Mouse (Mus musculus) neural tube, embryonic 14.5 days (tissue): ENCODE data around the gene Ptk6. TPM values are rescaled to one million over a fixed set of nuclear protein-coding genes. Genes with fewer than 3 reads are reported as not detected.
"Not testable (repeated sequence)": the region's sequence is repeated elsewhere in the genome, so short reads cannot be mapped to it uniquely, and the experiment has no call there.

Source experiments
- ATAC-seq: fragments of 200-750 bp; cut with Nextera tagmentation; 2 replicates; pipeline ENCODE4 v1.8.0; 2017; ENCODE audit warnings: low read depth, mild to moderate bottlenecking, moderate TSS enrichment, moderate library complexity
- H3K27ac ChIP-seq: fragments of 300-500 bp; sonication (generic); 2 replicates; pipeline ENCODE4 v1.5.1; 2014; ENCODE audit warnings: low read depth, mild to moderate bottlenecking, control low read depth, low read length, moderate library complexity, mixed read lengths
- H3K27me3 ChIP-seq: fragments of 300-500 bp; sonication (generic); 2 replicates; pipeline ENCODE4 v1.6.1; 2014; ENCODE audit warnings: low read length; ENCODE audit not compliant: control insufficient read depth, insufficient read depth
- H3K36me3 ChIP-seq: fragments of 300-500 bp; sonication (generic); 2 replicates; pipeline ENCODE4 v1.6.1; 2014; ENCODE audit warnings: low read length, mixed read lengths; ENCODE audit not compliant: control insufficient read depth, insufficient read depth
- H3K4me1 ChIP-seq: fragments of 300-500 bp; sonication (generic); 2 replicates; pipeline ENCODE4 v1.6.1; 2014; ENCODE audit warnings: low read length; ENCODE audit not compliant: control insufficient read depth, insufficient read depth
- H3K4me2 ChIP-seq: fragments of 300-500 bp; sonication (generic); 2 replicates; pipeline ENCODE4 v1.6.1; 2014; ENCODE audit warnings: mild to moderate bottlenecking, low read depth, low read length, control low read depth
- H3K4me3 ChIP-seq: fragments of 300-500 bp; sonication (generic); 2 replicates; pipeline ENCODE4 v1.5.1; 2014; ENCODE audit warnings: low read depth, low read length, control low read depth, mixed read lengths
- H3K9ac ChIP-seq: fragments of 300-500 bp; sonication (generic); replicated peaks from 2 replicates; pipeline ENCODE4 v1.6.1; 2014; ENCODE audit warnings: low read depth, mild to moderate bottlenecking, control low read depth, low read length, mixed read lengths
- H3K9me3 ChIP-seq: fragments of 300-500 bp; sonication (generic); 2 replicates; pipeline ENCODE4 v1.6.1; 2016; ENCODE audit warnings: low read length; ENCODE audit not compliant: control insufficient read depth
- WGBS: fragments of 180-500 bp; shearing (Covaris S2); extraction: QIAGEN DNeasy Blood & Tissue Kit; methylation state at CpG from one replicate; pipeline ENCODE4 v1.1.7; 2014; 5-methylcytosine and 5-hydroxymethylcytosine counted together
- polyA plus RNA-seq: library from polyadenylated mRNA; unstranded; fragments of >200 nt; fragmentation: Nextera tagmentation; extraction: Ambion mirVana; gene quantifications from 2 replicates; pipeline ENCODE4 v1.2.1, GENCODE M21; 2014

Gene Ptk6
- polyA plus RNA-seq, 1 experiment from 2014 or later = not detected

DNA sequence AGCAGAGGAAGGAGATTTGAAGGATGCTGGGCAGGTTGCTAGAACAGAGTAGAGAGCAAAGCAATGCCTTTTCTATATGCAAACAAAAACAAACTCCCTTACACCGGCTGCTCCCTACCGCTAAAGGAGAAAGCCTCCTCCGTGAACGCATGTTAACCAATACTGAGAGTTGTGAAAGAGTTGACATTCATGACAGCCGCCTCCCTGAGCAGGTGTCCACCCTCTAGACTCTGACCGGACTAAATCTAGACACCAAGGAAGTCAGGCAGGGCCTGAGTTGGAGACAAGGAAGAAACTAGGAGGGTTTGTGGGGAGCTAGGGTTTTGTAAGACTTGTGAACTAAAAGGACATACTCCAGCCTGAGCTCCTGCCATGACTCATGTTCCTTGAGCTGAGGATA lies 297 bp upstream of the Ptk6 start:
- no peak overlapping the region for H3K27ac ChIP-seq
- no peaks in the 10 kb centered on the region for H3K36me3 ChIP-seq
- no peak for ATAC-seq
- H3K27me3 ChIP-seq = no peaks in the 10 kb centered on the region
- no peaks in the 10 kb centered on the region for H3K4me1 ChIP-seq
- WGBS = 77% methylated on average over 6 of the region's 6 CpGs
- no peak overlapping the region for H3K9ac ChIP-seq
- no peak overlapping the region for H3K4me2 ChIP-seq
- H3K4me3 ChIP-seq = no peak overlapping the region
- no peaks in the 10 kb centered on the region for H3K9me3 ChIP-seq

DNA sequence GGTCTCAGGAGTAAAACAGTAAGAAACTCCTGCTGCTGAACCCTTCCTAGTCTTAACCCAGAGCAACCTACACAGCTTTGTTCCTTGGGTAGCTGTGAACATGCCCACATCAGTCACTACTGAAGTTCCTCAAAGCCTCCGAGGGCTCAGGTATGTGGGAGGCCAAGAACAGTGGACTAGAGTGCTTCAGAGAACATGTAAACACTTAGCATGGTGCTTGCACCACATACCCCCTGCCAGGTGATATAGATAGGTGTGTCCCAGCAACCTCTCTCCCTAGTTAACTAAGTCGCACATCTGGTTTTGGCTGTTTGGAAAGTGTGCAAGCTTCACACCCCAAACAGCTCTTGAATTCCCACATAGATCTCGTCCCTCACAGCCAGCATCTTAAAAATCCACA lies 983 bp downstream of the Ptk6 start:
- no peak overlapping the region for H3K4me2 ChIP-seq
- 79% methylated on average over 3 of the region's 3 CpGs for WGBS
- no peak for ATAC-seq
- no peak overlapping the region for H3K27ac ChIP-seq
- no peaks in the 10 kb centered on the region for H3K36me3 ChIP-seq
- no peak overlapping the region for H3K4me3 ChIP-seq
- no peaks in the 10 kb centered on the region for H3K9me3 ChIP-seq
- no peaks in the 10 kb centered on the region for H3K4me1 ChIP-seq
- H3K27me3 ChIP-seq = no peaks in the 10 kb centered on the region
- H3K9ac ChIP-seq = no peak overlapping the region

DNA sequence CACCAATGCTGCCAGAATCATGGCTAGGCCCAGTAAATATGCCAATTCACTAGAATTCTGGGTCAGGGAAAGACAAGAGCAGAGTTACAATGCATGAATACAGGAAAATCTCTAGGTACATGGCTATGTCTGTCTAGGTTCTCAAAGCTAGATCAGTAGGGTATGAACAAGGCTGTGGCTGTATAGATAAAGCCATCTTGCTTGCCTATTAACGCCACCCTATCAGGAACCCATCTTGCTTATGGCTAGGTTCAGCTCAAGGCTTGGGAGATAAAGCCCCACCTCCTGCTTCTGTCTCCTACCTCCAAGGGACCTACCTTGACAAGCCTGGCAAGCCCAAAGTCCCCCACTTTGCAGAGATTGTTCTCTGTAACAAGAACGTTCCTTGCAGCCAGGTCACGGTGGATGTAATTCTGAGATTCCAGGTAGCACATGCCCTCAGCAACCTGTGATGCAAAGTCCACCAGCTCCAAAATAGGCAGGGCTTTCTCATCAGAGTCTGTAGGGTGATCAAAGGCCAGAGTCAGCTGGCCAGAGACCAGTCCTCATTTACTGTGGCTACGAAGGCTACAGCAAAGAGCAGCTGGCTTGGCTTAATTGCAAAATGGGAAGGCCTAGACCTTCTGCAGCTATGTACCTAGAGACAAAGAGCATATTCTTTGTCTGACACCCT lies 5.8 kb downstream of the Ptk6 start:
- no peak for ATAC-seq
- H3K36me3 ChIP-seq = no peaks in the 10 kb centered on the region
- WGBS = 91% methylated on average over 4 of the region's 4 CpGs

DNA sequence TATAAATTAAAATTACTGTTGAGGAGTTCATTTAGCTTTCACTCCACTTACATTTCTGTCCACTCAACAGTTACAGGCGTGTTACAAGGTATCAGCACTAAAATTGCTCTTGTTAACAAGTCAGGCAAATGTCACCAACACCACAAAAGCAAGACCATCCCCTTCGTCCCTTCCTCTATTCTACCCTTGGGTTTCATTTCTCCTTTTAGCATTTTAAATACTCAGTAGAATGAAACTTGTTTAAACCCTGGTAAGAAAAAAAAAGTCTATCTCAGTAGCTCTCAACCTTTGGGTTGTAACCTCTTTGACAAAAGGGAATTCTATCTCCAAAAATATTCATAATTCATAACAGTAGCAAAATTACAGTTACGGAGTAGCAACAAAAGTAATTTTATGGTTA lies 9.5 kb downstream of the Ptk6 start:
- peaks cover 4% of the 10 kb centered on the region; the same call in 1 of the 2 replicates for H3K4me1 ChIP-seq
- no peak overlapping the region for H3K4me2 ChIP-seq
- no peaks in the 10 kb centered on the region for H3K9me3 ChIP-seq
- 0 out of 2 replicates have a peak, but pooled peaks cover 6% of the 10 kb centered on the region for H3K36me3 ChIP-seq
- H3K4me3 ChIP-seq = no peak overlapping the region
- WGBS = 80% methylated on average over 3 of the region's 3 CpGs
- H3K27me3 ChIP-seq = no peaks in the 10 kb centered on the region
- H3K9ac ChIP-seq = no peak overlapping the region
- ATAC-seq = no peak
- H3K27ac ChIP-seq = no peak overlapping the region

More for the DNA sequence above, 5.8 kb downstream of the Ptk6 start:
- Histone ChIP-seq H3K27ac (no peak overlapping the region), H3K4me2 (no peak overlapping the region), H3K4me3 (no peak overlapping the region), H3K27me3 (no peaks in the 10 kb centered on the region), H3K9ac (no peak overlapping the region), H3K9me3 (no peaks in the 10 kb centered on the region), H3K4me1 (no peaks in the 10 kb centered on the region)

DNA sequence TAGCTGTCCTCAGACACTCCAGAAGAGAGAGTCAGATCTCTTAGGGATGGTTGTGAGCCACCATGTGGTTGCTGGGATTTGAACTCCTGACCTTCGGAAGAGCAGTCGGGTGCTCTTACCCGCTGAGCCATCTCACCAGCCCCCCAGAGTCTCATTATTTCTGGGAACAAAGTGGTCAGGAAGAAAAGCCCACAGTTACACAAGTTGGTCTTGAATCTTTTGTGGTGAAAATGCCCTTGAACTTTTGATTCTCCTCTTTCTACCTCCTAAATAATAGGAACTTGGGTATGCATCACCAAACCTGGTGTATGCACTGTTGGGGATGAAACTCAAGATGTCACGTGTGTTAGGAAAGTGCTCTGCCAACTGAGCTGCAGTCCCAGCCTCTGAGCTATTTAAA lies 10.7 kb downstream of the Ptk6 start:
- Histone ChIP-seq H3K9me3 (no peaks in the 10 kb centered on the region), H3K27me3 (no peaks in the 10 kb centered on the region), H3K4me2 (no peak overlapping the region), H3K4me3 (no peak overlapping the region), H3K27ac (no peak overlapping the region), H3K4me1 (peaks cover 4% of the 10 kb centered on the region; the same call in 1 of the 2 replicates), H3K9ac (no peak overlapping the region), H3K36me3 (0 out of 2 replicates have a peak, but pooled peaks cover 6% of the 10 kb centered on the region)
- 48% methylated on average over 4 of the region's 4 CpGs for WGBS
- ATAC-seq = no peak

DNA sequence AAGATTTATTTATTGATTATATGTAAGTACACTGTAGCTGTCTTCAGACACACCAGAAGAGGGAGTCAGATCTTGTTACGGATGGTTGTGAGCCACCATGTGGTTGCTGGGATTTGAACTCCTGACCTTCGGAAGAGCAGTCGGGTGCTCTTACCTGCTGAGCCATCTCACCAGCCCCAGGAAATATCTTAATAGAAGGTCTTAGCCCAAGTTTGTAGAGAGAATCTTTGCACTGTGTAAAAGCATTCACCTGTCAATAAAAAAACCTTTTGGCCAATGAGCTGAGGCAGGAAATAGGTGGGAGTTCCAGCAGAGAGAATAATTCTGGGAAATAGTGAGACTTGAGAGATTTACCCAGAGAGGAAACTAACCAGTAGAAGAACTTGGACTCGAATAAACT lies 11.2 kb downstream of the Ptk6 start:
- not testable (repeated sequence) for H3K27ac ChIP-seq, H3K4me1 ChIP-seq, ATAC-seq, H3K4me3 ChIP-seq, H3K9me3 ChIP-seq, H3K4me2 ChIP-seq, H3K27me3 ChIP-seq, H3K9ac ChIP-seq, H3K36me3 ChIP-seq
- 86% methylated on average over 4 of the region's 4 CpGs for WGBS

DNA sequence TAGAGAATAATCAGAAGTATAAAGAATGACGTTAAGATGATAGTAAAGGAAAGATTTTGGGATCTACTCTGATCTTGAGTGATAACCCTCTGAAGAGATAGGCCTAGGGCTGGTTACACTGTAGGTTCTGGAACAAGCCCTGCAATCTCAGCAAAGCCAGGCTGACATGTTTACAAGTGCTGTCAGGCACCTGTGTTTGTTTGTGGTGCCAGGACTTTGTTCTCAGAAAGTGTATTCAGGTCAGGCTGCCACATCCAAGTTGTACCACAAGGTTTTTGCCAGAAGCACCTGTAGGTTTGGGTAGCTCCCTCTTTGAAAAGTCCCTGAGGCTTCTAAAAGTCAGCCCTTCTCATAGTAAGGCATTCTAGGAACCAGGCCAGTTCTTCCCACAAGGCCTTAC lies 13.3 kb downstream of the Ptk6 start:
- peaks cover 4% of the 10 kb centered on the region; the same call in 1 of the 2 replicates for H3K4me1 ChIP-seq
- H3K27me3 ChIP-seq = no peaks in the 10 kb centered on the region
- no peaks in the 10 kb centered on the region for H3K9me3 ChIP-seq
- H3K9ac ChIP-seq = no peak overlapping the region
- H3K27ac ChIP-seq = no peak overlapping the region
- WGBS = 97% methylated on average over 1 of the region's 1 CpGs
- ATAC-seq = no peak
- no peak overlapping the region for H3K4me2 ChIP-seq
- no peak overlapping the region for H3K4me3 ChIP-seq
- H3K36me3 ChIP-seq = 0 out of 2 replicates have a peak, but pooled peaks cover 6% of the 10 kb centered on the region

DNA sequence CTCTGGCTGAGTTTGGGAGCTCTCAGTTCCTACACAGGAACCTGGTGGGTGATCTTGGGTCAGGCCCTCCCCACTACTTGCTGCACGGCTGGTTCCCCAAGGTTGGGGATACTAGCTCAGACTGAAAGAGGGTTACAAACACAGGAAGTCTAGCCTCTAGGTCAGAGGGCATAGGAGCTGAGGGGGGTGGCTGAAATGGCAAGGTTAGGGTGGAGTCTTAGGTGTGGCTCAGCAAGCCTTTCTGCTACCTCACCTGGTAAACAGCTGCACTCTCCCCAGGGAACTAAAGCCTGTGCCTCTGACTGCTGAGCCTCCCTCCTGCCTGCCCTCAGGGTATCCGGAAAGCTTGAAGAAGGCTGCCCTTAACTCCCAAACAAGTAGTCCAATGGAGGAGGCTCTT lies 13.9 kb downstream of the Ptk6 start:
- Histone ChIP-seq H3K9me3 (no peaks in the 10 kb centered on the region), H3K9ac (0 out of 2 replicates have a peak overlapping the region, but pooled peaks have one; percentile 4), H3K4me1 (peaks cover 4% of the 10 kb centered on the region; the same call in 1 of the 2 replicates), H3K4me3 (peak overlapping the region; percentile 57; the same call in 1 of the 2 replicates), H3K27me3 (no peaks in the 10 kb centered on the region), H3K27ac (no peak overlapping the region), H3K4me2 (peak overlapping the region; percentile 74), H3K36me3 (0 out of 2 replicates have a peak, but pooled peaks cover 6% of the 10 kb centered on the region)
- ATAC-seq = no peak
- WGBS = 71% methylated on average over 2 of the region's 2 CpGs

DNA sequence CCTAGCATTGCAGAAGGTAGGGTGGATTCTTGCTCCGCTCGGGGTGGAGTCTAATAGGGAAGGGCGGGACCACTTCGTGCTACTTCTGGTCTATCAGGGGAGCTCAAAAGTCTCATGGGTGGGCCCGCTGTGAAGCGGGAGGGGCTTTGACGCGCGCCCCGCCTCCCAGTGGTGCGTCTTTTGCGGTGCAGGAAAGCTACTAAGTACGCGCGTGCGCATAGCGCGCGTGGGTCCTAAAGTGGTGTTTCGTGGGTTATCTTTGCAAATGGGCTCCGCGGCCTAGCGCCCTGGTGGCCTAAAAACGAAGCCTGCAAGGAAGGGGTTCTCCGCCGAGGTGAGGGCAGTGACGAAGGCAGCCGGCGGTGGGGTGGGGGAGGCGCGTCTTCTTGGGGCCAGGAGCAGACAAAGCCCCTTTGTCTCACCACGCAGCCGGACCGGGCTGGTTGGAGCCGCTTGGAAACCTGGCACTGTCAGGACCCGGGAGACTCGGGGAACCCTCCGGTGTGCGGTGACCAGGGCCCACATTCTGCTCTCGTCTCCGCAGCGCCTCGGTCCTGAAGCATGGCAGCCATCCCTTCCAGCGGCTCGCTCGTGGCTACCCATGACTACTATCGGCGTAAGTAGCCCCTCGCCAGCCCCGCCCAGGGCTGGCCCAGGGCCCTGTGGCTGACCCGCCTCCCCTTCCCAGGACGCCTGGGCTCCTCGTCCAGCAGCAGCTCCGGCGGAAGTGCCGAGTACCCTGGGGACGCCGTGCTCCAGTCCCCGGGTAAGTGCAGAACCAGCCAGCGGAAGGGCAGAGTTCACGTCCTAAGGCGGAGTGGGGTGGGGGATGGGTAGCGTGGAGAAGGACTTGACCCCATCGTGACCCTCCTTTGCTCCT lies 15.2 kb downstream of the Ptk6 start, which contains the start of gene Ppdpf:
Ppdpf (plus strand) TSS at position 127 of the 880 bp plus-strand sequence.
- no peaks in the 10 kb centered on the region for H3K27me3 ChIP-seq
- H3K36me3 ChIP-seq = 0 out of 2 replicates have a peak, but pooled peaks cover 6% of the 10 kb centered on the region
- peak within 1 kb of the TSS; percentile 93 for H3K9ac ChIP-seq
- peak within 1 kb of the TSS; percentile 57 for H3K4me3 ChIP-seq
- peak within 1 kb of the TSS; percentile 93 for H3K27ac ChIP-seq
- H3K4me1 ChIP-seq = peaks cover 4% of the 10 kb centered on the region; the same call in 1 of the 2 replicates
- ATAC-seq = peak; percentile 88
- WGBS = under 1% methylated on average over 62 of the region's 64 CpGs
- H3K4me2 ChIP-seq = peak within 1 kb of the TSS; percentile 74
- H3K9me3 ChIP-seq = no peaks in the 10 kb centered on the region
